Mouse (Mus musculus) heart, postnatal 10 days (tissue): Measurements from ENCODE around the gene Arhgap27. TPM values are rescaled to one million over a fixed set of nuclear protein-coding genes. Genes with fewer than 3 reads are reported as not detected.

Experiments
- DNase-seq, 2 experiments: peaks; one replicate each; pipeline ENCODE4 v3.0.0; 2021
- intact Hi-C: fragments of 180-260 bp; cut with DNase I; formaldehyde crosslinking; loops from one replicate; pipeline ENCODE4 v1.15.1; 2025
- total RNA-seq, 2 experiments: library from RNA; stranded (reverse); gene quantifications; 2 replicates each; pipeline ENCODE4 v1.2.3; 2021

Arhgap27 gene
- total RNA-seq, 2 experiments from 2014 or later = 28.6 to 34.3 TPM

DNA sequence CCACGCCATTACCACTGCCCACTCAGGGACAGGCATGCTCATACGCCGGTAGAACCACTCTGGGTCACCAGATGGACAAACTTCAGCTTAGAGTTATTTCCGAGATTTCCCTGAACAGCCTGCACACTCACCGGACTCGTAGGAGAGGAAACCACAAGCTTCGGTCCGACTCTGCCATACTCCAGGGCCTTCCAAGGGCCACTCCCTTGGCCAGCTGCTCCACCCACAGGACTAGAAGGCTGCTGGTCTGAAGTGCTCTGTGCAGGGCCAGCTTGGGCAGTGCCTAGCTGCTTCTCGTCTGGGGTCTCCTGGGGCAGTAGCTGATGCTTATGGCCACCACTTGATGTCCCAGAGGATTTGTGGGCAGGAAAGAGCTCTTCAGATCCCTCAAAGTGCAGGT, 23.3 kb upstream of the Arhgap27 start:
- no peak for DNase-seq
- intact Hi-C loops = no loop called here

DNA sequence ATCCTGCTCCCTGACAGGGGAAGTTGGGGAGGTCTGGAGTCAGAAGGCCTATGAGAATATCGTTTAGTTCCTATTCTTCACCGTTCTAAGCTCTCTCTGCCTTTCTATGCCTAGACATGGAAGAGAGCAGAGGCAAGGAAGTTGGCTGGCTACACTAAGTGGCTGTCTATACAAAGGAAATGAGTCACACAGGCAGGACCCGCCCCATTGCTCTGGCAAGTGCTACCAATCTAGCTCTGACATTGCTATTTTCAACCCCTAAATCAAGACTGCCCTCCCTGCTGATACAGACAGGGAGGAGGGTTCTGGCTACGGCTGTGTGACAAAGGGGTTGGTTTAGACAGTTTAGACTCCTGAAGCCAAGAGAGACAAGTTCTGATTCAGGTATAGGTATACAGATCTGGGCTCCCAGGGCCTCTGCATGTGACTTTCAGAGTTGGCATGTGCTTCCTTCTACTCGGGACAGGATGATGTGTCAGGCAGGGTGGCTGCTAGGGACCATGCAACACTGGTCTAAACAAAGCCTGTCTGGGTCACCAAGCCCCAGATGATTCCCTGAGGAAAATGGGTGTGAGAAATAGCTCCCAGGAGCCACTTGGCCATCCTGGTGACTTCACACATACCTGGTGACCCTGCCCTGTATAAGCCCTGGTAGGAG, 18.6 kb upstream of the Arhgap27 start:
- DNase-seq = peak; percentile 88 to 92
- intact Hi-C loops = loop anchor here (2.0 kb wide), 1 partner anchor 17 kb away; no protein-coding TSS in a partner anchor

DNA sequence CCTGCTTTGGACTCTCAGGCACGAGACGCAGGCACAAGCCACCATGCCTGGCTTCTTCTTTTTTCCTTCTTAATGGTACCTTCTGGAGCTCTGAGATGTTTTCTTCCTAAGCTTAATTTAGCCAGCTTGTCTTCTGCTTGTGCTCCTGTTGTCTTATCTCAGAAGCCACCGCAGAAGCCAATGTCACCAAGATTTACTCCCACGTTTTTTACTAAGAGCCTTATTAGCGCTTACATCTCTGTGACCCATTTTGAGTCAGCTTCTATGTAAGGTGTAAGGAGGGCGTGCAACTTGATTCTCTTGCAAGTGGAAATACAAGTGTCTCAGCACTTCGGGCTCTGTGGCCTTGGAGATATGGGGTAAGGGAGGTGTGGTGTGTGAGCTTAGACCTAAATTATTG, 18.0 kb upstream of the Arhgap27 start:
- intact Hi-C loops = no loop called here
- DNase-seq = no peak

DNA sequence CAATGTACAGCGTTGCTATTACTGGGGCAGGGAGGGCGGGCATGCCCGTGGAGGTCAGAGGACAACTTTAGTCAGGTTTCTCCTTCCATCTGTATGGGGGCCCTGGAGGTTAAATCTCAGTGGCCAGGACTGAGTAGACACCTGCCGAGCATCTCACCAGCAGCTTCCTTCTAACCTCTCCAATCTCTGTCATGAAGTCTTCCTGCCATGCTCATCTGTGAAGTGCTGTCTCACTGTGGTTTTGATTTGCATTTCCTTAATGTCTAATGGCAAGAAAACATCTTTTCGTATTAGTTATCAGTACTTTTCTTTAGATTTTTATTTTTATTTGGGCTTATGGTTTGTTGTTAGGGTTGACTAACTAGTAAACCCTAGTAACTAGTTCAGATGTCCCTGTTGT, 17.0 kb upstream of the Arhgap27 start:
- intact Hi-C loops = no loop called here
- DNase-seq = no peak

DNA sequence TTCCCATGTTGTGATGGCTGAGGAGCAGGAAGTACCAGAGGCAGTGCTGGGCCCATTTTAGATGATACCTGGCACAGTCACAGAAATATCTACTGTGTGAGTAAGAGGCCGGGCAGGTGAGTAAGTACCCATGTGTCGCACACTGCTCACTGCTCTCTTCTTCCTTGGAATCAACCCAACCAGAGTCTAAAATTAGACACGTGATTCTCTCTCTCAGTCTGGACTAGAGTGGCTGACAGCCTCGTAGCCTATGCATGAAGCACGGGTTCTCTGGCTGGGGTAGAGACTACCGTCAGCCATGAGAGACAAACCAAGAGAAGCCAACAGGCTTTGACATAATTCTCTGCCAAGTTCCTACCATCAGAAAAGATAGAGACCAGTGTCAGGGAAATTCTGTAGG, 14.8 kb upstream of the Arhgap27 start:
- DNase-seq = peak in 1 of 2 experiments; percentile 54
- intact Hi-C loops = no loop called here

DNA sequence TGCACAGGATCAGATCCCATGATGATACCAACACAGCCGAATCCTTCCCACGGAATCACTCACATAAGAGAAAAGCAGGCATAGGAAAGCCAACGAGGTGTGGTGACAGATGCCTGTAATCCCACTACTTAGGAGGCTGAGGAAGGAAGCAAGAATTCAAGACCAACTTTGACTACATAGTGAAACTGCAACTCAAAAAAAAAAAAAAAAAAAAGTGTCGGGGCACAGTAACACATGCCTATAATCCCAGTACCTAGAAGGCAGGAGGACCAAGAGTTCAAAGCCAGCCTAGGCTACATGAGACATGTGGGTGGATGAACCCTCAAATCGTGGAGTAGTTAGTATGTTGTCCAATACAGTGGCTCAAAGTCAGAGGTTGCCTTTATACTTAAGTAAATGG, 12.3 kb upstream of the Arhgap27 start:
- intact Hi-C loops = no loop called here
- no peak for DNase-seq

DNA sequence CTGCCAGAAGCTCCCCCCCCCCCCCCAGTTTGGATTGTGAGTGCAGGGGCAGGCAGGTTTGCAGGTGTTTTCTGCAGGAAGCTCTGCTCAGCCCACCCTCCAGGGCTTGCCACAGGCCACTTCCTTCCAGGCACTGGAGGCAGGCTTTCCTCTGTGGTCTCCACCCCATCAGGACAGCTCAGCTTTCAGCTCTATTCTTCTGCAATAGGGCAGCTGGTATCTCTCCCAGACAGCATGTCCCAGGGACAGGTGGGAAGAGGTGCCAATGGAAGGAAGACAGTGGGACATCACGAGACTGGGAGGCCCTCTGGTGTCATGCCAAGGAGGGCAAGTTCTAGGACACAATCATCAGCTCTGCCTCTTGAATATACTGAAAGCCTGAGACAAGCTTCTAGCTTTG, 11.8 kb upstream of the Arhgap27 start:
- intact Hi-C loops = no loop called here

DNA sequence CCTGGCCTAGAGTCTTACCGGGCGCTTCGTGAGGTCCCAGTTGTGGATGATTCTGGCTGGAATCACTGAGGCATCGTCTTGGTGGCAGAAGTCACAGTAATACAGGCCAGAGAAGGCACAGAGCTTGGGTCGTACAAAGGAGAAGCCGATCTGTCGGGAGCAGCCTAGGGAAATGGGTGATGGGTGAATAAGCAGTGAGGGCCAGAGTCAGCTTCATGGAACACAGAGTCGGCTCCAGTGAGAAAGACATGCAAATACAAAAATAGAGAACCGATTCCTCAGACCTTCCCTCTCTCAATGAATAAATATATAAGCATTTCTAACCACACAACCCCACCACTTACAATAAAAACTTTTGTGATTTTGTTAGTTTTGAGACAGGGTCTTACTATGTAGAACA, 10.4 kb upstream of the Arhgap27 start:
- DNase-seq = no peak
- intact Hi-C loops = no loop called here

More for the DNA sequence above, 11.8 kb upstream of the Arhgap27 start:
- DNase-seq = peak; percentile 45 to 46

DNA sequence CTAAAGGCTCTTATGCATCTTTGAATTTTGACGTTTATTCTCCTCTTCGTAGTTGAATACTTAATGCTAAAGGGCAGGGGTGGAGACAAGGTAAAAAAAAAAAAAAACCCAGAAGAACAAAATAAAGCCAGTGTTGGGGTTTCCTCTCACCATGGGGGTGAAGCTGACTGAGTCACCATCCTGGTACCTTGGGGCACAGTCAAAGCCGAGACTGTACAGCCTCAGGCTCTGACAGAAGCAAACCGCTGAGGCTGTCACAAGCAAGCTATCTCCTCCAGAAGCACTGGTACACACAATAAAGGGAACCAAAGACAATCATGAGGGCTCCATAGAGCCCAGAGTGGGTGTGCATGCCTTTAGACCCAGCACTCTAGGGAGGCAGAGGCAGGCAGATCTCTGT, 9.1 kb upstream of the Arhgap27 start:
- DNase-seq = no peak
- intact Hi-C loops = no loop called here

DNA sequence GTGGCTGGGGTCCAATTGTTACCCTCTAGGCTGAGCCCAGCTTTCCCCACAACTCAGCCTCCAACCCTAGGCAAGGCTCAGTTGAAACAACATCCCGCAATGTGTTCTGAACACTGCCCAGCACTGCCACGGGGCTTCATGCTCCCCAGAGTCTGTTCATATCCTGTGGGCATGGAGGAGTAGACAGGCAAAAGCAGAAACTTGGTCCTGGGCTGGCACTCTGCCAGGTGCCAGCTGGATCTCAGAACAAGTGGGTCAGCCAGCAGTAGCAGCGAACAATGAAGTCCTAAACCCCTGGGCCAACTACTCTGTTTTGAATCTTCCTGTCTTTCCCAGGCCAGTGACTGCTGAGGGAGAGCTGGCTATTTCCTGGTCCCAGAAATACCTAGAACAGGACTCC, 8.6 kb upstream of the Arhgap27 start:
- DNase-seq = peak in 1 of 2 experiments; percentile 44
- intact Hi-C loops = no loop called here

DNA sequence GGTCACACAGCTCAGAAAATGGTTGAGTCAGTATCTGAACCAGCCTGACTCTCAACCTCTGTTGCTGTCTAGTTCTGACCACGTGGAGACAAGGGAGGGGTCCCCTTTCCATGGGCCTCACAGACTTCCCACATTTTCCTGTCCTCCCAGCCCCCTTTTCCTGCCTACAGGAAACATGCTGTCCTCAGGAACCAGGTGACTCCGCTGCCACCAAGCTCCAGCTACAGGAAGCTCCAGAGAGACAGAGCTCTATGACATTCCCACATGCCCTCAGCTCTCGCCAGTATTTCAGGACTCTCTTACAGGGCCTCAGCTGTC, 7.7 kb upstream of the Arhgap27 start:
- peak; percentile 48 to 53 for DNase-seq
- intact Hi-C loops = no loop called here

DNA sequence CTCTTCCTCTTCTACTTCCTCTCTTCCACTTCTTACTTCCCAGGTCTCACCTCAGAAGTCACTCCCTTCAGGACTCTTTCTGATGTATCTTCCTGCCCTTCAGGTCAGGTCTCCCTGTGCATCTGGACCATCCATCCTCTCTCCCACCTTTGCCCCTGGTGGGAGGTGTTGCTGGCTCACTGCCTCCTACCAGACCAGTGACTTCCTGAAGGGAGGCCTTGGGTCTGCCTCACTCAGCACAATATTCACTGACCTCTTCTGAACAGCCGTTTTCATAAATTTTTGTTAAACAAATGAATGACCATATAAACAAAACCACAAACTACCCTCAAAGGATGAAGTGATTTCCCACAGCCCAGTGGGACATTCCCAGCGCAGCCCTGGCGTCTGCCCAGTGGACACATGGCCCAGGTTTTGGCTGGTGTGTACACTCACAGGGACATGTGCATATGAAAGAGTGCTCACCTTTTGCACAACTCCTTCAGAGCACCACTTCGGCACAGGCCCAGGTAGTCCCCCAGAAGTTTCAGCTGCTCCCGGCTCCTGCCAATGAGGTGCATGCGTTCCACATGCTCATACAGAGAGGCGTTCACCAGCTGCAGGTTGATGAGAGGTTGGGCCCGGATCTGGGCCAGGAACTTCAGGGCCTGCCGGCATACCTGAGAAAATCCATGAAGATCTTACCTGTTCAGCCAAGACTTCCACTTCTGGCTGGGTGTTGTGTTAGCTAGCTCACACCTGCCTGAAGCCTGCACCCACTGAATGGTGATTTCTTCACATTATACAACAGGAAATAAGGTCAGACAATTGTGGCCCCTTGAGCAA, 7.1 kb upstream of the Arhgap27 start:
- no peak for DNase-seq
- intact Hi-C loops = no loop called here

DNA sequence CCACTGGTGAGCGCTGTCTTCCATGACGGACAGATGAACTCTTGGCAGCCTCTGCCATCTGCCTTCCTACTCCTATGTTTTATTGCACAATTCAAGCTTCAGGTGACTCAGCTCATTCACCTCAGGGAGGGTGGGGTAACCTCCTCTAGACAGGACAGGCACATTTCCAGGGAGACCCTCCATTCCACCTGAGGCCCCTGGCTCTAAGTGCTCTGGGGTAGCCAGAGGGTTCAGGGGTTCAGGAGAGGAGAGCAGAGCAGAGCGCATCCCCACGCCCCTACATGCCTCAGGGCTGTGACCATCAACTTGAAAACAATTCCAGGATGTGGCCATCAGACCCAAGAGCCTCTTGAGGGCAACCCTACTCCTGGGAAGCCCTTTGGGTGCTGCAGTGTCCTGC, 2.0 kb upstream of the Arhgap27 start:
- intact Hi-C loops = loop anchor here (10.0 kb wide), 1 partner anchor 99 kb away; no protein-coding TSS in a partner anchor
- no peak for DNase-seq

DNA sequence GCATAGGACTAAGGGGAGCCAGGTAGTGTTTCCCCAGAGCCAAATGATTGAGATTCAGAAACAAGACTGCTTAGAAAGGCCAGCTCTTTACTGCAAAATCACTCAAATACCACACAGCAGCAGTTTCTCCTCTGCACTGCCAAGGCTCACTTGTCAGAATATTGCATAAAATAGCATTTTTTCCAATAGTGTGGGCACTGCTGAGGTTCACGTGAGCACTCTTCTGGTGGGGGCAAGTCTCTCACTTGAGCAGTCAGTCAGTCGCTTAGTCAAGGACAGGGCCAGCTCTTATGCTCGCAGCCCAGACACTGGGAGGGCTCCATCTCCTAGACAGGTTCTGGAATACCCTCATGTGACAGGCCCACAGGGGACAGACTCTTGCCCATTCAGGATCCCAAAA, 1.5 kb upstream of the Arhgap27 start:
- DNase-seq = no peak
- intact Hi-C loops = loop anchor here (10.0 kb wide), 1 partner anchor 100 kb away; no protein-coding TSS in a partner anchor

DNA sequence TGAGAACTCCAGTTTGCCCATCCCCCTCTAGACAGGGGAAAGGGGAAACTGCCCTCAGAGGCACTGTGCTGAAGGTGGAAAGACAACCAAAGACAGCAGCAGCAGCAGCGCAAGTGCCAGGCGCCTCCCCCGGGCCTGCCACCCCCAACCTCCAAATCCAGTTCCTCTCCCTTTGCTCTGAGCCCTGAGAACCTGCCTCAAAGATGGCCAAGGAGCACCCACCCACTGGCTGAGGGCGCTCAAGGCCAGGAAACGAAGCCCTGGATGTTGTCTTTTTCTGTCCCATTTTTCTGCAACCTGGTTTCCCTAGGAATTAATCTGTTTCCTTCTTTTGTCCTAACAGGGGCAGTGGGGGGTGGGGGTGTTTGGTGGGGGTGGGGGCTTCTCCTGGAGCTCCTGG, 843 bp upstream of the Arhgap27 start:
- intact Hi-C loops = loop anchor here (10.0 kb wide), 1 partner anchor 100 kb away; no protein-coding TSS in a partner anchor
- DNase-seq = no peak

DNA sequence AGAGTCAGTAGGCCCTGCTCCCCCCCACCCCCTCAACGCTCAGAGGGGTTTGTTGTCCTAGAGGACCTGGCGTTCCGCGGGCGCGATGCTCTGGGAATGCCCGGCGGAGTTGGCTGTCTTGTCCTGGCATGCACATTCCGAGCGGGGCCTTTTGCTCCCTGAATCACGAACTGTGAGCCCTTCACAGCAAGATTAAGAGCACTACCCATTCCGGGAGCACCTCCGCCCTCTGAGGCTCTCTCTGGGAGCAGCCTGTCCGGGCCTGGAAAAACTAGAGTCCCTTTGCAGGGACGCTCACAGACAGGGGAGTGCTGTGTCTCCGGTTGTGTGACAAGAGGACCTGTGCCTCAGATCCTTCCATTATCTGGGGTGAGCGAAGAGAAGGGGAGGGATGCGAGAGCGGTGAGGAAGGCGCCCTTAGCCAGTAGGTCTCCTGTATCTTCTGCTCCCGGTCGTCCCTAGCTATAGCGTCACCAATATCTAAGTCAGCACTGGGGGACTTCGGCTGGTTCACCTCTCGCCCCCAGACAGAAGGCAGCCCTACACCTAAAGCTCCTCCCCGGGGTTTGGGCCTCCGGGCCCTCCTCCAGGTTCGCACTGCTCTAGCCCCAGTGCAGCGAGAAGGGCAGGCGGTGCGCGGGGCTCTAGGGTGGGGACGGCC, 841 bp downstream of the Arhgap27 start:
- intact Hi-C loops = loop anchor here (10.0 kb wide), 1 partner anchor 102 kb away; no protein-coding TSS in a partner anchor
- peak; percentile 33 to 46 for DNase-seq

DNA sequence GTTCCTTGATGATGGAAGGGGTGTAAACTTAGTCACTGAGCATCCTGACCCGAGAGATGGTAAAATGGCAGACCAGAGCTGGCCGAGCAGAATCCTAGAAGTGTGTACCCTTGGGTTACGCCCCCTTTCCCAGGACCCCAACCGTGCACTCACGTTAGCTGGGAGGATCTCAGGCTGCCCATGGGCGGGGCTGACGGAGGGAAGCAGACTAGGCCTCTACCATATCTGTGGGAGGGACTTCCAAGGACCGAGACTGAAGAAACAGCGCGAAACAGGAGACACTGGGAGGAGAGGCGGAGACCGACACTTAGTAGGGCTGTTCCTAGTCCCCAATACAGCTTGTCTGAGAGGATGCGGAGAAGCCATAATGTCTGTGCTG, 1.4 kb downstream of the Arhgap27 start:
- intact Hi-C loops = loop anchor here (10.0 kb wide), 1 partner anchor 103 kb away; no protein-coding TSS in a partner anchor
- peak in 1 of 2 experiments; percentile 46 for DNase-seq

DNA sequence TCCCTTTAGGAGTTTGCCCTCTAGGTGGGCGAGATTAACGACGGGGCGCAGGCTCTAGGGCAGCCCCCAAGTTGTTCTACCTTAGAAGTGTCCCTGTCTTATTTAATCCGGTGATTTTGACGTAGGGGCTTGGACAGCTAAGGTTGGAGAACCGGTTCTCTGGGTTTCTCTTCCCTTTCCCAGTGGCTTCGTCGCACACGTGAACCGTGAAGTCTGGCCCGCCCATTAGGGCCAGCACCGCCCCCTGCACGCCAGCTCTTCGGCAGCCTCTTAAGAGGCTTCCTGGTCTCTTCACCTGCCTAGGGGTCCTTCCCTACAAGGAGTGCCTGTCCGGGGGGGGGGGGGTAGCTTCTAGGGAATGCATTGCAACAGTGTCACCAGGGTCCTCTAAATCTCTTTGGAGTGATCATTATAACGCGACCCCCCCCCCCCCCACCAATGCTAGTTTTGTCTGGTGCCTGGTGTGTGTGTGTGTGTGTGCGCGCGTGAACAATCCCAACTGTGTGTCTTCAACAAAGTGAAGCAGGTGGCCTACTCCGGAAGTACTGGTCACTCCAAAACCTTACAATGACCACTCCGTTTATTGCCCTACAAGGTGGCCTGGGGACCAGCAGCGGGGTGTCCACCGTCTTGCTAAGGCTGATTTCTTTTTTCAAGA, 2.0 kb downstream of the Arhgap27 start:
- intact Hi-C loops = loop anchor here (10.0 kb wide), 1 partner anchor 103 kb away; no protein-coding TSS in a partner anchor
- no peak for DNase-seq

DNA sequence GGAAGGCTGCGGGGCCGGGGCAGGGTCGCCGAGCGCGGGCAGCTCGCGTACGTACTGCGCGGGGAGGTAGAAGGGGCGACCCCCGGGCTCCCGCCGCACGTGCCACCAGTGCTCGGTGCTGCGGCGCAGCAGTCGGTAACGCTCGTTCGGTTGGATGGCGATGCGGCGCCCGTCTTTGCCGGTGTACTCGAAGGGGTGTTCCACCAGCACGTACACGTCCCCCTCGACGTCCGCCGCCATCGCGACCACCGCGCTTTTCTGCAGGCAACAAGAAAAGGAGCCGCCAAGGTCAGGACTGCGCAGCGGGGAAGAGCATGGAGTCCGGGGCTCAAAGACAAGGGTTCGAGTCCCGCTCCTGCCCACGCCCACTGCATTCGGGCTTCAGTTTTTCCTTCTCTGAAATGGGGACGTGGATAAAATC, 2.8 kb downstream of the Arhgap27 start:
- DNase-seq = no peak
- intact Hi-C loops = loop anchor here (1.0 to 10.0 kb wide), 2 partner anchors 38 to 104 kb away; no protein-coding TSS in a partner anchor

DNA sequence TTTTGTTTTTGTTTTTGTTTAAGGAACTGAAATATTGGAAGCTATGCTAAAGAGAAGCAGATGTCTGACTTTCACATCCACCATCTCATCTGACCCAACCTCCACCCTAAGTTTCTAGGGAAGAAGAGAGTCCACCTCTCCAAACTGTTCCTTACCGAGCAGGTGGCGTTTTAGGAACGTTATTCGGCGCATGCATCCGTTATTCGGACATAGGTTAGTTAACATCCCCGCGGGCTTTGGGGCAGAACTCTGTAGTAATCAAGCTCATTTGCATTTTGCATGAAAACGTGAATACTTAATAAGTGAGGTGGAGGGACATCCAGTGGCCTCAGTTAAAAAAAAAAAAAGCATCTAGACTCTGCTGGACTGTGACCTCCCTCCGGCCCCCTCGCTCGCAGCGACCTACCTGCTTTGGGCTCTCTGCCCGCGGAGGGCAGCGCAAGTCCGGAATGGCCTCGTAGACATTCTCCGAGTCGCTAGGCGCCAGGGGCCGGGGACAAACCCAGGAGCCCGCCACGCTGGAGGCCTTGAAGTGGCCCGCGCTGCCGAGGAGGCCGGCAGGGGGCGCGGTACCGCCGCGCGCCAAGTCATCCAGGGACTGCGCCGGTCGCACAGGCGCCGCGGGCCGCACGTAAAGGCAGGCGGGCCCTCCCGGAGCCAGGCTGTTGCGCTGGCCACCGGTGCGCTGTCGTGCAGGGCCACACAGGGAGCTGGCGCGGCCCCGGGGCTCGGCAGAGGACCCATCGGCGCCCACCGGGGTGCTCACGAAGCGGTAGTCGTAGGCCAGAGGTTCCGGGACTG, 3.5 kb downstream of the Arhgap27 start:
- intact Hi-C loops = loop anchor here (1.0 to 10.0 kb wide), 4 partner anchors 38 to 335 kb away; partner anchors contain the start of gene Gosr2
- peak; percentile 90 to 91 for DNase-seq
